Mouse (Mus musculus) kidney, embryonic 16.5 days (tissue): Measurements from ENCODE around the gene Gm36028. TPM values are rescaled to one million over a fixed set of nuclear protein-coding genes. Genes with fewer than 3 reads are reported as not detected.

ENCODE experiments used
- ATAC-seq: fragments of 200-750 bp; cut with Nextera tagmentation; 2 replicates; pipeline ENCODE4 v1.8.0; 2017; ENCODE audit warnings: moderate TSS enrichment; ENCODE audit not compliant: low FRiP score, low TSS enrichment
- H3K27ac ChIP-seq: fragments of 300-500 bp; sonication (generic); 2 replicates; pipeline ENCODE4 v1.5.1; 2014; ENCODE audit warnings: low read length
- H3K27me3 ChIP-seq: fragments of 300-500 bp; sonication (generic); 2 replicates; pipeline ENCODE4 v1.6.1; 2014; ENCODE audit warnings: low read length, control low read depth, mixed read lengths; ENCODE audit not compliant: insufficient read depth
- H3K36me3 ChIP-seq: fragments of 300-500 bp; sonication (generic); 2 replicates; pipeline ENCODE4 v1.6.1; 2014; ENCODE audit warnings: low read length, control low read depth, mixed read lengths; ENCODE audit not compliant: insufficient read depth
- H3K4me1 ChIP-seq: fragments of 300-500 bp; sonication (generic); 2 replicates; pipeline ENCODE4 v1.6.1; 2014; ENCODE audit warnings: low read length, control low read depth, mixed read lengths; ENCODE audit not compliant: insufficient read depth
- H3K4me2 ChIP-seq: fragments of 300-500 bp; sonication (generic); replicated peaks from 2 replicates; pipeline ENCODE4 v1.6.1; 2014; ENCODE audit warnings: low read depth, low read length
- H3K4me3 ChIP-seq: fragments of 300-500 bp; sonication (generic); 2 replicates; pipeline ENCODE4 v1.5.1; 2014; ENCODE audit warnings: mild to moderate bottlenecking, low read length
- H3K9ac ChIP-seq: fragments of 300-500 bp; sonication (generic); replicated peaks from 2 replicates; pipeline ENCODE4 v1.6.1; 2014; ENCODE audit warnings: low read length
- H3K9me3 ChIP-seq: fragments of 300-500 bp; sonication (generic); 2 replicates; pipeline ENCODE4 v1.6.1; 2016; ENCODE audit warnings: low read length, control low read depth
- WGBS: fragments of 180-500 bp; shearing (Covaris S2); extraction: QIAGEN DNeasy Blood & Tissue Kit; methylation state at CpG from one replicate; pipeline ENCODE4 v1.1.7; 2014; 5-methylcytosine and 5-hydroxymethylcytosine counted together
- polyA plus RNA-seq: library from polyadenylated mRNA; unstranded; fragments of >200 nt; fragmentation: Nextera tagmentation; extraction: Ambion mirVana; gene quantifications from 2 replicates; pipeline ENCODE4 v1.2.1, GENCODE M21; 2015

Gm36028 gene
- polyA plus RNA-seq, 1 experiment from 2014 or later, result 0.67 TPM

- WGBS, result 21% methylated on average over 6 of the region's 7 CpGs
- Histone ChIP-seq H3K4me2 (no peak overlapping the region; the same call in 1 of the 2 replicates), H3K4me1 (peaks cover 30% of the 10 kb centered on the region), H3K36me3 (peaks cover 31% of the 10 kb centered on the region), H3K9me3 (no peaks in the 10 kb centered on the region), H3K9ac (0 out of 2 replicates have a peak overlapping the region, but pooled peaks have one; percentile 45), H3K4me3 (no peak overlapping the region), H3K27me3 (no peaks in the 10 kb centered on the region), H3K27ac (peak overlapping the region; percentile 92)
- peak; percentile 95 for ATAC-seq
Measured at GRCm38 (mm10) chr16:37814383-37814971, 46.5 kb downstream of the Gm36028 start.

- Histone ChIP-seq H3K4me2 (no peak overlapping the region; the same call in 1 of the 2 replicates), H3K27ac (peak overlapping the region; percentile 92), H3K36me3 (peaks cover 26% of the 10 kb centered on the region), H3K9ac (no peak overlapping the region; the same call in 1 of the 2 replicates), H3K4me1 (peaks cover 34% of the 10 kb centered on the region), H3K4me3 (no peak overlapping the region), H3K27me3 (no peaks in the 10 kb centered on the region), H3K9me3 (no peaks in the 10 kb centered on the region)
- WGBS, result 19% methylated on average over 5 of the region's 5 CpGs
- ATAC-seq, result peak; percentile 1; the same call in 1 of the 2 replicates
Measured at GRCm38 (mm10) chr16:37813691-37814382, 47.1 kb downstream of the Gm36028 start.

GRCm38 (mm10) chr16:37812474-37812886 lies 48.5 kb downstream of the Gm36028 start:
- Histone ChIP-seq H3K9me3 (no peaks in the 10 kb centered on the region), H3K4me3 (no peak overlapping the region), H3K27me3 (no peaks in the 10 kb centered on the region), H3K4me2 (no peak overlapping the region), H3K36me3 (peaks cover 12% of the 10 kb centered on the region), H3K4me1 (peaks cover 44% of the 10 kb centered on the region), H3K27ac (peak overlapping the region; percentile 92), H3K9ac (no peak overlapping the region)
- WGBS, result 36% methylated on average over 9 of the region's 9 CpGs
- peak; percentile 43; the same call in 1 of the 2 replicates for ATAC-seq

GRCm38 (mm10) chr16:37811874-37812273 lies 49.1 kb downstream of the Gm36028 start:
- 80% methylated on average over 8 of the region's 8 CpGs for WGBS
- Histone ChIP-seq H3K27ac (peak overlapping the region; percentile 92; the same call in 1 of the 2 replicates), H3K27me3 (no peaks in the 10 kb centered on the region), H3K9me3 (no peaks in the 10 kb centered on the region), H3K4me3 (no peak overlapping the region), H3K36me3 (peaks cover 10% of the 10 kb centered on the region), H3K4me1 (peaks cover 47% of the 10 kb centered on the region), H3K9ac (no peak overlapping the region), H3K4me2 (no peak overlapping the region)
- ATAC-seq, result no peak

GRCm38 (mm10) chr16:37809623-37809992 lies 51.3 kb downstream of the Gm36028 start:
- peak overlapping the region; percentile 81 for H3K27ac ChIP-seq
- H3K4me2 ChIP-seq, result no peak overlapping the region
- H3K36me3 ChIP-seq, result peaks cover 10% of the 10 kb centered on the region
- H3K9ac ChIP-seq, result no peak overlapping the region
- WGBS, result 68% methylated on average over 6 of the region's 6 CpGs
- no peak overlapping the region for H3K4me3 ChIP-seq
- no peak for ATAC-seq
- peaks cover 51% of the 10 kb centered on the region for H3K4me1 ChIP-seq
- H3K9me3 ChIP-seq, result no peaks in the 10 kb centered on the region
- no peaks in the 10 kb centered on the region for H3K27me3 ChIP-seq

- Histone ChIP-seq H3K27ac (peak overlapping the region; percentile 81), H3K27me3 (no peaks in the 10 kb centered on the region), H3K4me3 (no peak overlapping the region), H3K9ac (no peak overlapping the region), H3K4me1 (peaks cover 49% of the 10 kb centered on the region), H3K9me3 (no peaks in the 10 kb centered on the region), H3K36me3 (peaks cover 16% of the 10 kb centered on the region), H3K4me2 (no peak overlapping the region)
- WGBS, result 35% methylated on average over 10 of the region's 10 CpGs
- peak; percentile 17; the same call in 1 of the 2 replicates for ATAC-seq
Measured at GRCm38 (mm10) chr16:37808866-37809622, 51.9 kb downstream of the Gm36028 start.

GRCm38 (mm10) chr16:37807269-37807668 lies 53.7 kb downstream of the Gm36028 start:
- Histone ChIP-seq H3K4me3 (no peak overlapping the region), H3K27me3 (no peaks in the 10 kb centered on the region), H3K9ac (no peak overlapping the region), H3K4me2 (no peak overlapping the region), H3K9me3 (no peaks in the 10 kb centered on the region), H3K4me1 (peaks cover 33% of the 10 kb centered on the region), H3K36me3 (peaks cover 28% of the 10 kb centered on the region), H3K27ac (no peak overlapping the region)
- 81% methylated on average over 8 of the region's 8 CpGs for WGBS
- no peak for ATAC-seq

GRCm38 (mm10) chr16:37805746-37806495 lies 55.0 kb downstream of the Gm36028 start:
- ATAC-seq, result no peak
- peaks cover 28% of the 10 kb centered on the region for H3K36me3 ChIP-seq
- no peak overlapping the region for H3K4me2 ChIP-seq
- H3K4me3 ChIP-seq, result no peak overlapping the region
- H3K27me3 ChIP-seq, result no peaks in the 10 kb centered on the region
- H3K4me1 ChIP-seq, result peaks cover 34% of the 10 kb centered on the region
- no peaks in the 10 kb centered on the region for H3K9me3 ChIP-seq
- no peak overlapping the region for H3K9ac ChIP-seq
- H3K27ac ChIP-seq, result peak overlapping the region; percentile 2
- WGBS, result 66% methylated on average over 3 of the region's 3 CpGs

- 96% methylated on average over 9 of the region's 9 CpGs for WGBS
- Histone ChIP-seq H3K4me2 (no peak overlapping the region), H3K36me3 (peaks cover 36% of the 10 kb centered on the region), H3K4me1 (peaks cover 30% of the 10 kb centered on the region), H3K9me3 (no peaks in the 10 kb centered on the region), H3K9ac (no peak overlapping the region), H3K27me3 (no peaks in the 10 kb centered on the region), H3K4me3 (no peak overlapping the region), H3K27ac (no peak overlapping the region)
- no peak for ATAC-seq
Measured at GRCm38 (mm10) chr16:37803387-37803950, 57.5 kb downstream of the Gm36028 start.
